10 mouse cellular contexts compared by ENCODE assay signal in the genomic region with DNA sequence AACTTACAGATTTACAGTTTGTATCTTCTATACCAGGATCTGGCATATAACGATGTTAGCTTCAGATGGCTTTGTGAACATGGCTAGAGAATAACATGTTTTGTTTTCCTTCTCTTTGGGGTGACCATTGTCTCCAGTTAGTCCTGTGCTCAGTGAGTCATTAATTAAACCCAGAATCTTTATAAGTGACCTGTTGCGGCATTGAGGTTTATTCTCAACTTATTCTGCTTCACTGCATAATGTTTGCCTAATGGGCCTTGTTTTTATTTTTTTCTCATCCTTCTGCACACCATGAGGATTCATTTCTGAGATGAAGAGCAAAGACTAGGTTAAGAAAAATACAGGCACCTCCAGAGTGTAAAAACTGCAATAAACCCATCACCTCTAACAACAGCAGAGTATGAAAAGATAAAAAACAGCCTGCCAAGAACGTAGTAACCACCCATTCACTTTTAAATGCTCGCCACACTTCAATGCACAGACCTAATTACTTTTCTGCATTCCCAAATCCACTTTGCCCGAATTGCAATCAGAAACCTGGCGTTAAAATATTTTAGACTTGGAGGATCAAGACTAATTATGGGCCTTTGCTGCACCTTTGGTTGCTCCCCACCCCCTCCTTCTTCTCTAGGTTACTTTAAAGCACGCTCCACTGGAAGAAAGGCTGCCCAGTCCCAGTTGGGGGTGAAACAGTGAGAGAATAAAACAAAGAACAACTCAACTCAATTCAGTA.
DNase-seq lines count a peak whose midpoint lies in the region; ATAC-seq lines count a peak whose summit lies in the region.
"Had no signal": no experiment of that assay in that cellular context is flagged by ENCODE, and none has a peak within 500 bp of the region (broad histone marks: within the 10 kb centered on the region; RNA-seq: fewer than 3 reads in every experiment).

No protein-coding gene starts in this region.

- 0 out of 2 replicates have a peak, but pooled peaks cover 3% of the 10 kb centered on the region for H3K27me3 ChIP-seq in forebrain, embryonic 14.5 days (replicated peaks; ENCODE audit: control insufficient read depth, insufficient read depth, low read length)
- no peaks in the 10 kb centered on the region for H3K27me3 ChIP-seq in kidney, embryonic 14.5 days (ENCODE audit: control insufficient read depth, insufficient read depth, low read length)
- no peaks in the 10 kb centered on the region for H3K27me3 ChIP-seq in midbrain, embryonic 14.5 days (ENCODE audit: control insufficient read depth, insufficient read depth, low read length)

- no peaks in the 10 kb centered on the region for H3K9me3 ChIP-seq in forebrain, embryonic 14.5 days (replicated peaks; ENCODE audit: control insufficient read depth, low read length)
- H3K9me3 ChIP-seq in kidney, embryonic 14.5 days (ENCODE audit: control insufficient read depth, low read length), result no peaks in the 10 kb centered on the region
- H3K9me3 ChIP-seq in midbrain, embryonic 14.5 days (ENCODE audit: control insufficient read depth, low read length), result no peaks in the 10 kb centered on the region

- H3K4me3 ChIP-seq in forebrain, embryonic 14.5 days (ENCODE audit: low read depth, low read length), result no peak overlapping the region
- H3K4me3 ChIP-seq in kidney, embryonic 14.5 days (ENCODE audit: low read length), result no peak overlapping the region
- no peak overlapping the region for H3K4me3 ChIP-seq in midbrain, embryonic 14.5 days (replicated peaks; ENCODE audit: low read depth, low read length)

- WGBS in forebrain, embryonic 14.5 days, result 5% methylated on average over 7 of the region's 7 CpGs
- WGBS in kidney, embryonic 14.5 days, result 21% methylated on average over 7 of the region's 7 CpGs
- 11% methylated on average over 7 of the region's 7 CpGs for WGBS in midbrain, embryonic 14.5 days

- H3K9ac ChIP-seq in forebrain, embryonic 14.5 days (ENCODE audit: low read length), result no peak overlapping the region
- H3K9ac ChIP-seq in kidney, embryonic 14.5 days (ENCODE audit: low read depth, low read length), result no peak overlapping the region
- no peak overlapping the region for H3K9ac ChIP-seq in midbrain, embryonic 14.5 days (replicated peaks; ENCODE audit: low read length)

- 0 out of 2 replicates have a peak overlapping the region, but pooled peaks have one; percentile 5 for H3K27ac ChIP-seq in forebrain, embryonic 14.5 days (ENCODE audit: low read depth, low read length)
- H3K27ac ChIP-seq in kidney, embryonic 14.5 days (ENCODE audit: low read depth, low read length), result peak overlapping the region; percentile 65
- peak overlapping the region; percentile 8; the same call in 1 of the 2 replicates for H3K27ac ChIP-seq in midbrain, embryonic 14.5 days (replicated peaks; ENCODE audit: low read depth, low read length)

- peak; percentile 91 for ATAC-seq in forebrain, embryonic 14.5 days
- ATAC-seq in kidney, embryonic 14.5 days (ENCODE audit: low FRiP score, low TSS enrichment), result peak; percentile 93
- ATAC-seq in midbrain, embryonic 14.5 days (ENCODE audit: low FRiP score, low TSS enrichment), result no peak
- ATAC-seq in activated CD4-positive, CD25-positive, alpha-beta regulatory T cell, adult 4 months, result no peak

- H3K36me3 ChIP-seq in forebrain, embryonic 14.5 days (ENCODE audit: control insufficient read depth, insufficient read depth, low read length), result no peaks in the 10 kb centered on the region
- no peaks in the 10 kb centered on the region for H3K36me3 ChIP-seq in kidney, embryonic 14.5 days (ENCODE audit: control insufficient read depth, insufficient read depth, low read length)
- H3K36me3 ChIP-seq in midbrain, embryonic 14.5 days (ENCODE audit: control insufficient read depth, insufficient read depth, low read length), result no peaks in the 10 kb centered on the region

- peak; percentile 70 for DNase-seq in embryo, embryonic 11 days
- DNase-seq in forebrain, embryonic 14.5 days (ENCODE audit: low spot score), result peak; percentile 95
- peak; percentile 48 for DNase-seq in midbrain, embryonic 14.5 days
- DNase-seq in adrenal gland, postnatal 36 days, result no peak
- no peak for DNase-seq in ovary, adult 18-20 months (ENCODE audit: low spot score)
- DNase-seq in thymus, postnatal 14 days, result no peak
- DNase-seq: adrenal gland, postnatal 14 days; cerebellum, postnatal 25 days had no signal

- H3K4me1 ChIP-seq in forebrain, embryonic 14.5 days (ENCODE audit: control insufficient read depth, insufficient read depth, low read length), result peaks cover 9% of the 10 kb centered on the region; the same call in 1 of the 2 replicates
- H3K4me1 ChIP-seq in kidney, embryonic 14.5 days (ENCODE audit: control insufficient read depth, insufficient read depth, low read length), result no peaks in the 10 kb centered on the region
- peaks cover 15% of the 10 kb centered on the region for H3K4me1 ChIP-seq in midbrain, embryonic 14.5 days (ENCODE audit: control insufficient read depth, insufficient read depth, low read length)

- H3K4me2 ChIP-seq in forebrain, embryonic 14.5 days (ENCODE audit: low read length), result no peak overlapping the region
- H3K4me2 ChIP-seq in kidney, embryonic 14.5 days (replicated peaks; ENCODE audit: low read depth, low read length), result no peak overlapping the region
- no peak overlapping the region for H3K4me2 ChIP-seq in midbrain, embryonic 14.5 days (ENCODE audit: low read length)

Comparison
In these comparisons a context has a peak if more than half of its experiments do, and no peak if none do; other contexts are left out.
1. DNase-seq: peak in embryo, embryonic 11 days (single experiment), forebrain, embryonic 14.5 days (single experiment) and midbrain, embryonic 14.5 days (single experiment); none in adrenal gland, postnatal 36 days (0 of 2), ovary, adult 18-20 months (single experiment) and thymus, postnatal 14 days (single experiment).
2. ATAC-seq: peak in forebrain, embryonic 14.5 days (single experiment) and kidney, embryonic 14.5 days (single experiment); none in midbrain, embryonic 14.5 days (single experiment) and activated CD4-positive, CD25-positive, alpha-beta regulatory T cell, adult 4 months (single experiment).
3. H3K27ac ChIP-seq: peak in every context shown above with its lines; median percentile 65 in kidney, embryonic 14.5 days; 8 in midbrain, embryonic 14.5 days; 5 in forebrain, embryonic 14.5 days.